Mouse (Mus musculus) megakaryocyte-erythroid progenitor cell, adult 5-6 weeks (primary cell): ENCODE measurements around the gene Tnpo1. TPM values are rescaled to one million over a fixed set of nuclear protein-coding genes. Genes with fewer than 3 reads are reported as not detected.
"Not testable (repeated sequence)": the region's sequence is repeated elsewhere in the genome, so short reads cannot be mapped to it uniquely, and the experiment has no call there.

Experiments used
- ATAC-seq: replicated peaks from 2 replicates; pipeline ENCODE4 v1.8.0; 2016; ENCODE audit warnings: mild to moderate bottlenecking, inconsistent platforms; ENCODE audit not compliant: severe bottlenecking, poor library complexity, low FRiP score, low TSS enrichment
- total RNA-seq, 2 experiments: library from RNA; stranded (forward) in 1 of 2; stranded (reverse) in 1 of 2; fragments of 200-1000, 215-1000 nt in 1 of 2; fragments of >200 nt in 1 of 2; fragmentation: Nextera tagmentation in 1 of 2; gene quantifications; 2 replicates each; pipeline ENCODE4 v1.2.3; 2014 to 2017

Tnpo1 gene
- total RNA-seq, 2 experiments from 2014 or later: 87.0 to 119 TPM

DNA sequence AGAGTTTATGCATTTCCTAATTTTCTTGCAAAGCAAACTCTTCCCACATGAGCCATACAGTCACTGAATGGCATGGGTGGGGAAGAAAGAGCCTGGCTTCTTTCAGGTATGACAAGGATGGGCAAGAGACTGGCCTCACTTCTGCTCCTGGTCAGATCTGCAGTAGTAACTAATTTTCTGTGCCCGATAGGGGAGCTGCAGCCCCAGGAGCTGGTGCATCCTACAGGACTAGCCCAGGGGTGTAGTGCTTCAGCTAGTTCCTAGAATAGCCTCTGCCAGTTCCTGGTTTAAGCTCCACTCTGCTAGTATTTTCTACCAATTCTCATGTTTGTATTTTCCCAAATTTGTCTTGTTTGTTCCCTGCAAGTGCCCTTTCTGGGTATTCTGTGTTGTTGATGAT, 92.0 kb downstream of the Tnpo1 start:
- ATAC-seq: no peak

DNA sequence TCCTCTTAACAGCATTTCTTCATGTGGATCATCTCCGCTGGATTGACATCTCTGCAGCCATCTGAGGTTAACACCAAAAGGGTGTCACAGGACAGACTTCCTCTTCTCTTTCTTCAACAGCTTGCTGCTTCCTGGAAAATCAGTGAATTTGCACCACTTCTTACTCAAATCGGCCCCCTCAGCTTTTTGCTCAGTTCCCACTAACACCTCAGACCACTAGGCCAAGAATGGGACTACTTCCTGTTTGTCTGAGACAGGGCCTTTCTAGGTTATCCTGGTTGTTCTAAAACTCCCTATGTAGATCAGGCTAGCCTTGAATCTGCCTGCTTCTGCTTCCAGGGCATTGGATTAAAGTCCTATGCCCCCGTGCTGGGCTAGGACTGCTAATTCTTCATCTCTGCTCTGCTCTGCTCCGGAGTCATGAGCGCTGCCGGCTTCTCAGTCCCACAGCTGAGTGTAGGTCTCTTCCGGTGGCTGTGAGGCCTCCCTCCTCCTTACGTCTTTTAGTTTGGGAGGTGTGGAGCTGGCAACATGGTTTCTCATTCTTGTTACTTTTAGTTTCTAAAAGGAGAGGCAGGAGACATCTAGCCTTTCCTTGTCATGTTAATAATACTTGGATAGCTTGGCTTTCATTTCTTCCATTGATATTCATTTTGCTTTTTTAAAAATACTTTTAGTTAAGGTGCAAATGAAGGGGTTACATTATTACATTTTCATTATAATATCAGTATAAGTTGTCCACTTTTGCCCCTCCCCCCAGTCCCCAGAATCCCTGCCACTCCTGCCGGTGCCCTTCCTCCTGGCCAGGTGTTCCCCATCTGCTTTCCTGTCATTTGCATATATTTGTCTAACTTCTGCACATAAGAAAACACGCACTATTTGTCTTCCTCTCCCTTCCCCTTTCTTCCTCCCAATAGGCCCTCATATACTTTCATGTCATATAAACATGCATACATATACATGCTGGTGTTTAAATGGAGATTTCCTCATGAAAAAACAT, 93.4 kb downstream of the Tnpo1 start:
- ATAC-seq: no peak

DNA sequence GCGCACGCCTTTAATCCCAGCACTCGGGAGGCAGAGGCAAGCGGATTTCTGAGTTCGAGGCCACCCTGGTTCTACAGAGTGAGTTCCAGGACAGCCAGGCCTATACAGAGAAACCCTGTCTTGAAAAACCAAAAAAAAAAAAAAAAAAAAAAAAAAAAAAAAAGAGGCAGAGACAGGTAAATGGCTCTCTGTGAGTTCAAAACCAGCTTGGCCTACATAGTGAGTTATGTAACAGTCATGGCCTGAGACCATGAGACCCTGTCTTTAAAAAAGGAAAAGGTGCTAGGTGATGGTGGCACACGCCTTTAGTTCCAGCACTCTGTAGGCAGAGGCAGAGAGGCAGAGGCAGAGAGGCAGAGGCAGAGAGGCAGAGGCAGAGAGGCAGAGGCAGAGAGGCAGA, 97.2 kb downstream of the Tnpo1 start:
- not testable (repeated sequence) for ATAC-seq

DNA sequence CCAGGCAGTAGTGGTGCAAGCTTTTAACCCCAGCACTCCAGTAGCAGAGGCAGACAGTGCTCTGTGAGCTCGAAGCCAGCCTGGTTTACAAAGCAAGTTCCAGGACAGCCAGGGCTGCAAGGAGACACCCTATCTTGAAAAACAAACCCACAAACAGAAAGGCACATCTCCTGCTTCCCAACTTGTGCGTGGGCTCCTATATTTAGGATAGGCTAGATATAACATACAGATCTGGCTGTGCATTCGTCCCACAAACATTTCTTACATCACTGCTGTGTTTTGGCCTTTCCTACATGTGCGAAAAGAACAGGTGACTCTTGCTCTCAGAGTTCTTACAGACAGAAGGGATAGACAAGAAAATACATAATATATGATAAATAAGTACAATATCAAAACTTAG, 100.6 kb downstream of the Tnpo1 start:
- no peak for ATAC-seq

DNA sequence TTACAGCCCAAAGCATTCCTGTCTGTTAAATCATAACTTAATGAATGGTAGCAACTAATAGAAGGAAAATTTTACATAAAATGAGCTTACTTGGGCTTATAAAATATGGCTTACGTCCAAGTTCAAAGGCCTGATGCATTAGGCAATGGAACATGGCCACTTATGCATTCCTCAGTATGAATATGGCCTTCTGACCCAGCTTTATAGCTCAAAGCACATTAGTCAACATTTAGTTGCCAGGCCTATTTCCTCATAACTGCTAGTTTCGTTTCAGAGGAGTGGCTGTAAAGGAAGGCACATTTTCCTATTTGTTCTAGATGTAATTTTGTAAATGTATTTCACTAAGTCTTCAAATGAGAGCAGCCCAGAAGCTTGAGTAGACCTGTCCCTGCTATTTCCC, 107.1 kb downstream of the Tnpo1 start:
- no peak for ATAC-seq

DNA sequence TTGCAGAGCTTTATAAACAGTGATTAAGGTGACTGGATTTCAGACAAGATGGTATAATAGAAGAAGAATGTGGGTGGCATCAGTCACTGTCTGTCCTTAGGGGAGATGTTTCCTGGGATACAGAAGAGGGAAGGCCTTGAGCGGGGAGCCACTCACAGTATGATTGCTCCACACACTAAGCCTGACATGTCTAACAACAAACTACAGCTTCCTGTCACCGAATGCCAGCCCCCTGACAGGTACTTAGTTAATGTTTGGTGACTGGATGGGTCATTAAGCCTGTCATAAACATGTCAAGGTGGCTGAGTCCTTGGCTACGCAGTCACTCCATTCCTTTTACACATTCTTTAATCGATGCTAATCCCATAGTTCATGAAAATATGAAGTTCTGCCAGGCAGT, 108.0 kb downstream of the Tnpo1 start:
- ATAC-seq: no peak

DNA sequence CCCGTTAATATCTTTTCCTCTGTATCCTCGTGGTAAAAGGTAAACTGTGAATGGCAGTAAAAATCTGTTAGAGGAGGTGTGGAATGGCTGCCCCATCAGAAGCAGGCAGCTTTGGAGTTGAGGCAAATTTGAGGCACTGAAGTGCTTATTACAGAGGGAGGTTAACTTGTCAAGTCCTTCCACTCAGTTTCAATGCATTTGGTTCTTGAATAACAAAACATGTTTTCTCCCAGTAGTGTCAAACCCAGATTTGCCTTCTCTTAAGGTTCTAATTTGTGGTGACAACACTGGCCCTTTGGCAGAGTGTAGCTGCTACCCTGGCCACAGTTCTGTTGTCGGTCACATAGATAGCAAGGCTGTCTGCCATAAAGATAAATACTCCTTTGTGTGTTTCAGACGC, 108.4 kb downstream of the Tnpo1 start:
- ATAC-seq: no peak

DNA sequence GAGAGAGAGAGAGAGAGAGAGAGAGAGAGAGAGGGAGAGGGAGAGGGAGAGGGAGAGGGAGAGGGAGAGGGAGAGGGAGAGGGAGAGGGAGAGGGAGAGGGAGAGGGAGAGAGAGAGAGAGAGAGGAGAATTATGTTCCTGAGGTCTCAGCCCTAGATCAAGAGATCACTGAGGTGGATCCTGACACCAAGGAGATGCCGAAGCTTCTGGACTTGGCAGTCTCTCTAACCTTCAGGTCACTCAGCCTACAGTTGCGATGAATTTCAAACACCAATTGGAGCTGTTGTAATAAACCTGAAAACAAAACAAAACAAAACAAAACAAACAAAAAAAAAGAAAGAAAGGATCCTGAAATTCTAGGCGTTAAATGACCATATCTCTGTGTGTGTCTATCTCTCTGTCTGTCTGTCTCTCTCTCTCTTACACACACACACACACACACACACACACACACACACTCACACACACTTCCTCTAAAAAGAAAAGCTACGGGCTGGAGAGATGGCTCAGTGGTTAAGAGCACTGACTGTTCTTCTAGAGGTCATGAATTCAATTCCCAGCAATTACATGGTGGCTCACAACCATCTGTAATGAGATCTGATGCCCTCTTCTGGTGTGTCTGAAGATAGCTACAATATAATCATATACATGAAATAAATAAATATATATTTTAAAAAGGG, 109.1 kb downstream of the Tnpo1 start:
- ATAC-seq: not testable (repeated sequence)

DNA sequence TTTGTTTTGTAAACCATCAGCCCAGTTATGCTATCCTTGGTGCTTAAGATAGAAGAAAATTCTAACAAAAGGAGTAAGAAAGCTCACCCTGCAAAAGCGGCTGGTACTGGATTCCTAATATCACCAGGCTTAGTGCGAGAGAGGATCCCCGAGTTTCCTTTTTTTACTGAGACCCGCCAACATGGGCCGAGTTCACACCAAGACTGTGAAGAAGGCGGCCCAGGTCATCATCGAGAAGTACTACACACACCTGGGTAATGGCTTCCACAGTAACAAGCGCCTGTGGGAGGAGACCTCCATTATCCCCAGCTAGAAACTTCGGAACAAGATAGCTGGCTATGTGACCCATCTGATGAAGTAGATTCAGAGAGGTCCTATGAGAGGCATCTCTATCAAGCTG, 109.6 kb downstream of the Tnpo1 start:
- ATAC-seq: no peak

DNA sequence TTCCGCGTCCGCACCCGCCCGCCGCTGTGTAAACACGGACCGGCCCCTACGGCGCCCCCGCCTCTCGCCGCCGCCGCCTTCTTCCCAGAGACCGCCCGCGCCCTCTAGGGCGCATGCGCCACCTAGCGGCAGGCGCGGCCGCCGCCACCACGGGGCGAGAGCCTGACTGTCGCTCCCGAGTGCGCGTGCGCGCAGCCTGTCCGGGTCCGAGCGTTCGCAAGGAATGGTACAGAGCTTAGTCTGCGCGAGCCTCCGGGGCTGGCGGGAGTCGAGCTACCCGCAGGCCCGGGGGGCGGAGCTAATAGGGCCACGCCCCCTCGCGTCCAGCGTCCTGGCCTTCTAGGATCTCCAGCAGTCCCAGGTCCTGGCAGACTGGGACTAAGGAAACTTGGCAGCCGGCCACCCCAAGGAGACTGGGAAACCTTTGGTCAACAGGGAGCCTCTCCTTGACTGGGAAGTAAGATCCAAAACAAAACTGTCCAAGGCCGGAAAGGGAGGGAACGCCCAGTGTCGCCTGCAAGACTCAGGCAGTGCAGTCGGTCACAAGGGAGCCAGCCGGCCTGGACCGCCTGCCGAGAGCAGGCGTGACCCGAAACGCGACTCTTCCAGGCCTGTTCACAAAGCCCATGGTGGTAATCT, 110.9 kb downstream of the Tnpo1 start, which contains the start of gene Fcho2:
Fcho2 (minus strand) TSS at position 303 of the 639 bp plus-strand sequence.
- ATAC-seq: peak; percentile 88

DNA sequence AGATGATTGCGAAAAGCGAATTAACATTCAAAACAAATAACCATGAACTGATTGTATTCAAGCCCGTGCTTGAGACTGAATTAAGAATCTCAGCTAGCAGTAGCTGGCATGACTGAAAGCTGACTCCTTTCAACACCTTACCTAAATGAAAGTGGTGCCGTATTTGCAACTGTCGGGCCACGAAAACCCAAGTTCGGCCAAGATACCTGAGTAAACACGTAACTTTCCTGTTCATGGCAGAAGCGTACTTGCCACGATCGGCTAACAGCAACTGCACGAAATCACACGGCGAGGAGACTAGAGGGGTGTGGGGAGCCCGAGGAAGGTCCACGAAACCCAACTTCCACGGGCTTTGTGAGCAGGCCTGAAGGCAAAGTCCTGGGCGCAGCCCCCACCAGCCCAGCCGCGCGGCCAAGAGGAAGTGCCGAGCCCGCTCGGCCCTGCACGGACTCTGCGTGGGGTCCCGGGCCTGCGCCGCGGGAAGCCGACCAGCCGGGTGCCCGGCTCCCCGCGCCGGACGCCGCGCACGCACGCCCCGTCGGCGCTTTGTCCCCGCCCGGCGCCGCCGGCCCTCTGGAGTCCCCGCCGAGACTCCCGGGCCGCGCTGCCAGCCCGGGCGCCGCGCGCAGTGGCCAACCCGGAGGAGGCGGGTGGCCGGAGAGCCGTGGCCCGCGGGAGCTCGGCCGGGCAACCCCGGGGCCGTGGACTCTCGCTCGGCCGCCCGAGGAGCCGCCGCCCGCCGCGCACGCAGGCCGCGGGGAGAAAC, 111.7 kb downstream of the Tnpo1 start:
- ATAC-seq: no peak

DNA sequence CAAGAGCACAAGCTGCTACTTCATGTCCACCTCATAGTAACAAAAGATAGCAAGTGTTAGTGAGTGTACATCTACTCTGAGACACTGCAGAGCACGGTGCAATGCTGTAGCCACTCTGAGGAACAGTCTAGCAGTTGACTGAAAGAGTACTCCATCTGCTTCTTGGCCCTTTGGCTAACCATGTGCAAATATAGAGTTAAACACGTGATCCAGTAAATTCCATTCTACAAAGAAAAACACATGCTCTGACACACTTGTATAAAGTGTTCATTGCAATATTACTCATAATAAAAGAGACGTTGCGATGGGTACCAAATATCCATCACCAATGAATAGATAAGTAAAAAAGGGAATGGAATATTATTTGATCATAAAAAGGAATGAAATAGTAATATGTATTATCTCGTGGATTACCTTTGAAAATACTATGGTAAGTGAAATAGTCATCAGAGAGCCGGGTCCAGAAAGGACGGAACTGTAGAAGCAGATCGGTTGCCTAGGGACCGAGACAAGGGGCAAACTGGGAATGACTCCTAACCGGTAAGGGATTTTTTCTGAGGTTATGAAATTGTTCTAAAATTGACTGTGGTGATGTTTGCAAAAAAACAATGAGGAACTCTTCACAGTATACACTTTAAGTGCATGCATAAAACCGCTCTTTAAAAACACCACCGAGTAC, 112.4 kb downstream of the Tnpo1 start:
- ATAC-seq: no peak

DNA sequence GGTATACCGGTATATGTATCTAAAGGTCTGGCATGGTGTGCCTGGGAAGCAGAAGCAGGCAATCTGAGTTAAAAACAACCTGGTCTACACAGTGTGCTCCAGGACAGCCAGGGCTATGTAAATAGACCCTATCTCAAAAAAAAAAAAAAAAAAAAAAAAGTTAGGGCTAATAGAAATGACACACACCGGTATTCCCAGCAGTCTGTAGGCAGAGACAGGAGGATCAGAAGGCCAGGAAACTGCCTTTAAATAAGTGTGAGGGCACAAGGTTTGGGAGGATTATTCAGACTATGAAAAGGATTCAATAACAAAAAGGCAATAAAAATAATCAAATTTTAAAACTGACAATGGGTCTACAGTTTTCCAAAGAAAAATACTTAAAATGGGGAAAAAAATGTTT, 113.0 kb downstream of the Tnpo1 start:
- ATAC-seq: no peak

DNA sequence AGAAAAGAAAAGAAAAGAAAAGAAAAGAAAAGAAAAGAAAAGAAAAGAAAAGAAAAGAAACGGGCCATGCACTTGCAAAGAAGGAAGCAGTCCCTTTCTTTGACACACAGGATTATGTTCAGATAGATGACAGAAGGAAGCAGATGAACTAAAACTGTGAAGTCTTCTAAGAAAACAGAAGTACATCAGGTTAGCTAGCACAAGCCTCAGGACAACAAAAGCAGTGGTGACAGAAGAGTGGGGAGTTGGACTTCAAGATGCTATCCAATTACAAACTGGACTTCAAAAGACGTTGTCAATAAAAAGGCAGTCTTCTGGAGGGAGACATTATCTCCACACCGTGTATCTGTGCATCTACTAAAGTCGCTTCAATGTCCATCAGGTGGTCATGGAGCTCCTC, 113.9 kb downstream of the Tnpo1 start:
- ATAC-seq: no peak

DNA sequence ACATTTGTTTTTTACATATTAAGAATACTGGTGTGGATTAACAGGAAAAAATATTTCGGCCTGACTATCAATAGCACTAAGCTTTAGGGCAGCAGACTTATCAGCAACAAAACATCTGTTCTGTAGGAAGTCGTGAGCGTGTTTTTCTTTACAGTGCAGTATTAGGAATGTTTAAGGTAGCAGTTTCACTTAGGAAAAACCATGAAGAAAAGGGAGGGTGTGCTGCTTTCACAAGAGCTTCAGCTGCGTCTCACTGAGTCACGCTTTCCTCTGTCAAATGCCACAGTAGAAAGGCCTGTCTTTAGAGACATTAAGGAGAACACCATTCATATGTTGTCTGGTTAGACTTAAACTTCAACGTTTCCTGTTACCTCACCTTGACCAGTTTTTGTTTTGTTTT, 116.0 kb downstream of the Tnpo1 start:
- ATAC-seq: peak; percentile 83

DNA sequence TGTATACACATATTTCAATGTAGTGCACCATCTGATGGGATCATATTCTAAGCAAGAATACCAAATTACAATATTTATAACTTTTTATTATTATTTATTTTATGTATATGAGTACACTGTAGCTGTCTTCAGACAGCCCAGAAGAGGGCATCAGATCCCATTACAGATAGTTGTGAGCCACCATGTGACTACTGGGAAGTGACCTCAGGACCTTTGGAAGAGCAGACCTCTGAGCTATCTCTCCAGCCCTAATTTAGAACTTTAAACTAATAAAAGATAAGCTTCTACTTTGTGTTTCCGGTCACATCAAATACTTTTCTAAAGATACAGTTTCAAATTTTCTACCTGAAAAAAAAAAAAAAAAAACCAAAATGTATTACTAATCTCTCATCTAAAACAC, 117.1 kb downstream of the Tnpo1 start:
- ATAC-seq: no peak

DNA sequence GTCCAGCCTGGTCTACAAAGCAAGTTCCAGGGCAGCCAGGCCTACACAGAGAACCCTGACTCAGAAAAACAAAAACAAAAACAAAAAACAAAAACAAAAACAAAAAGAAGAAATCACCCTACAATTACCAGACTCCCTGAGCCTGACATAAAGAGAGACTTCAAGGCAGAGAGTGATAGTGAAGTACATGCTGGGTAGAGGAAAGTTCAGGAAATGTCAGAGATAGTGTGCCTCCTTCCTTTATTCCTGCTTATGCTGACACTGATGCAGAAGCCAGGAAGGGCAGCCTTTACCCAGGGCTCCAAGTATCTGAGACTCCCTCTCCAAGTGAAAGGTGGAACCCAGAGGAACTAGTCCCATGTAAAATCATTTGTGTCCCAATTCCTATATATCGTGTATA, 121.7 kb downstream of the Tnpo1 start:
- no peak for ATAC-seq

DNA sequence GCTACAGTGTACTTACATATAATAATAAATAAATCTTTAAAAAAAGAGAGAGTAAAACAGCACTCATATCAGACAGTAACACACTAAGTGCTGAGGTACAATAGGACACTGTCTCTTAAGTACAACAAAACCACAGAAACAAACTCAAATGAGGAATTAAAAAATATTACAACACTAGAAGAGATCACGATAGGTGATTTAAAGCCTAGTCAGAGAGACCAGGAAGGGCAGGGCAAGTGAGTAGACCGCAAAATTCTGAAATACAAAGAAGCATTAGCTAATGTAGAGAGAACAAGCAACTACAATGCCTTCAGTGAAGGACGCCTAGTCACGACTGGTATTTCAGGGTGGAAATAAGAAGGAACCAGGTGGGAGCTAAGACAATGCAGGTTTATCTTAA, 122.5 kb downstream of the Tnpo1 start:
- ATAC-seq: peak; percentile 89

DNA sequence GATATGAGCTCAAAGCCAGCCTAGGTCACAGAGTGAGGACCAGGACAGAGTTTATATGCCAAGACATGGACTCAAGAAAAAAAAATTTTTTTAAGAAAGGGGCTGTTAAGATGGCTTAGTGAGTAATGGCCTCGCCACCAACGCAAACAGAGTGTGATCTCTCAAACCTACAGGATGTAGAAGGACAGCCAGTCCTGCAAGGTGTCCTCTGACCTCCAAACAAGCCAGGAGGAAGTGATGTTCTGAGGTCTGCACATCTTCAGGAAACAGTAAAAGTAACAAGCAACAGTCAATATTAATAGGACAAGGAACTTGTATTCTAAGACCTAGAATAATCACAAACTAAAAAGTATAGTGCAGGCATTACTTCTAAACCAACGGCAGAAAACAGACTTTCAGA, 123.2 kb downstream of the Tnpo1 start:
- ATAC-seq: no peak
